Mouse (Mus musculus): ENCODE data around the gene Rbm18.

Gene Rbm18

GRCm38 (mm10) chr2:36071660-36072305 lies 64.8 kb downstream of the Rbm18 start:
- DNase-seq (ENCODE audit: low spot score in 2 of 2): no peak

GRCm38 (mm10) chr2:36067132-36067531 lies 69.4 kb downstream of the Rbm18 start:
- no peak for DNase-seq (ENCODE audit: low spot score in 2 of 2)

Measured in right cerebral cortex, adult 2 months (tissue).